Mouse (Mus musculus): ENCODE results near the gene Slc11a1. TPM values are rescaled to one million over a fixed set of nuclear protein-coding genes. Genes with fewer than 3 reads are reported as not detected.

Gene Slc11a1
- polyA plus RNA-seq, 2 experiments, result 8.7 to 9.2 TPM

DNA sequence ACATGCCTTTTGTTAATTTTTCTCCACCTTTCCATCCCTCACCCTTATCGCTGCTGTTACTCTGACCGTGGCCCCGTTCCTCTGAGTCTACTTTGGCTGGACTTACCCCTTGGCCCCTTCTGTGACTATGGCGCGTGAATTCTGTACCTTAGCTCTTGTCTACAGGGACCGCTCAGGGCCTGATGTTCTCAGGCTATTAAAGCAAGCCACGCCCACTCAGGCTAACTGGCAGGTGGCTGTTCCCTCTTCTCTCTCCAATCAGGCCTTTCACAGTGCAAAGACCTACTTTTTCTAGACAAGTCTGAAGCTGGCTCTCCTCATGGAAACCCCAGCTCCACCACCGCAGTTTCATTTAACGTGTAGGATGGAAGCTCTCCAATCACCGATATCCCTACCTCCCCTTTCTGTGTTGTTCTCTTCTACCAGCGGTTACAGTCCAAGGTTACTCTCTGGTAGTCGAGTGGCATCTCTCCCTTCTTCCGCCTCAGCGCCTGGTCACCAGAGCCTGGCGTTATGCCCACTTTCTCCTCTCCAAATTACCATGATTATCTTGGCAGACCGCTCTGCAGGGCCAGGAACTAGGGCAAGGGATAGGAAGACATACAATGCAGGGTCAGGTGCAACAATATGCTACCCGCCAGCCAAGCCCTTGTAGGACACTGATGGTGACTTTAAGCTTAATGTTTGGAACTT is 43.9 kb downstream of the Slc11a1 start:
- Histone ChIP-seq H3K4me1 (replicated peaks; ENCODE audit: control insufficient read depth in 2 of 2, insufficient read depth in 2 of 2, low read length in 1 of 2) (peaks cover 5 to 11% of the 10 kb centered on the region in 2 experiments; a peak in 3 of 4 replicates), H3K4me3 (ENCODE audit: insufficient read depth in 1 of 2, low read depth in 2 of 2, low read length in 2 of 2) (no peak overlapping the region), H3K27ac (no peak overlapping the region), H3K9me3 (ENCODE audit: control insufficient read depth, low read length) (peaks cover 8% of the 10 kb centered on the region), H3K27me3 (ENCODE audit: control insufficient read depth, insufficient read depth, low read length) (no peaks in the 10 kb centered on the region), H3K4me2 (ENCODE audit: low read depth) (no peak overlapping the region), H3K36me3 (replicated peaks; ENCODE audit: control insufficient read depth, insufficient read depth, low read depth) (no peaks in the 10 kb centered on the region), H3K9ac (replicated peaks) (no peak overlapping the region)
- no peak for ATAC-seq (ENCODE audit: insufficient read depth)
- no peak for TF ChIP-seq EP300 (IDR thresholded peaks at IDR 0.05; ENCODE audit: low read depth)
- TF ChIP-seq CTCF (IDR thresholded peaks at IDR 0.05; ENCODE audit: low read depth), result no peak
- no peak for DNase-seq (ENCODE audit: low read depth in 3 of 3, low spot score in 3 of 3)
- WGBS (ENCODE audit: insufficient replicate concordance), result 69% methylated on average over 17 of the region's 17 CpGs

DNA sequence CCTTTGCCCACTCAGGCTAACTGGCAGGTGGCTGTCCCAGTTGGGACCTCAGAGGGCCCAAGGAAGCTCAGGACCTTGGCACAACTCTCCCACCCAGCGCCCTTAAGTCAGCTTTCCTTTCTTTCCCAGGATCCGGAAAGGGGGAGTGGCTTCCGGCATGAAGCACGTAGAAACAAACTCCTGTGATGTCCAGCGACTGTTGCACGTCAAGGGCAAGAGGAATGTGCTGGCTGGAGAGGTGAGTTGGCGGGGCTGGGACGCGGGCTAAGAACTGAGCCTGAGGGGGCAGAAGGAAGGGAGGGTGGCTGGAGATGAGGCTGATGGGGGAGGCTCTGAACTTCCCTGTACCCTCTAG is 44.4 kb downstream of the Slc11a1 start:
- WGBS (ENCODE audit: insufficient replicate concordance), result 60% methylated on average over 9 of the region's 9 CpGs
- no peak for TF ChIP-seq CTCF (IDR thresholded peaks at IDR 0.05; ENCODE audit: low read depth)
- no peak for TF ChIP-seq EP300 (IDR thresholded peaks at IDR 0.05; ENCODE audit: low read depth)

DNA sequence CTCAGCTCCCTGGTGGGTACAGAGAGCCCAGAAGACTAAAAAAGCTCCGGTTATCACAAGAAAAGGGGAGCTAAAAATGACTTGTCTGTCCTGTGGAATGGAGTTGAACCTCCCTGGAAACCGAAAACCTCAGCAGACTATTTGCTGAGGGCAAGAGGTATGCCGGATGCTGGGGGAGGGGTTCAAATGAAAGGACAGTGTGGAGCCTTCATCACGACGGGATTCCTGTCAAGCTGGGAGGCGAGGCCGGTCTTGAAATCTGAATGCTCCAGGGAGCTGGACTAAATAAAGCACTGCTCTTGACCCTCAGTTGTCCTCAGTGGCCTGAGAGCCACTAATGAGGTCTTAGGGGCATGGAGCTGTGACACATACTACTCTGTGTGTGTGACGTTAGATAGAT is 48.2 kb downstream of the Slc11a1 start:
- Histone ChIP-seq H3K27me3 (ENCODE audit: control insufficient read depth, insufficient read depth, low read length) (no peaks in the 10 kb centered on the region), H3K9ac (replicated peaks) (no peak overlapping the region), H3K4me3 (ENCODE audit: insufficient read depth in 1 of 2, low read depth in 2 of 2, low read length in 2 of 2) (no peak overlapping the region), H3K27ac (no peak overlapping the region), H3K4me2 (ENCODE audit: low read depth) (no peak overlapping the region), H3K4me1 (replicated peaks; ENCODE audit: control insufficient read depth in 2 of 2, insufficient read depth in 2 of 2, low read length in 1 of 2) (no peaks in the 10 kb centered on the region), H3K36me3 (replicated peaks; ENCODE audit: control insufficient read depth, insufficient read depth, low read depth) (no peaks in the 10 kb centered on the region), H3K9me3 (ENCODE audit: control insufficient read depth, low read length) (no peaks in the 10 kb centered on the region)
- DNase-seq (ENCODE audit: low read depth in 3 of 3, low spot score in 3 of 3), result no peak
- TF ChIP-seq CTCF (IDR thresholded peaks at IDR 0.05; ENCODE audit: low read depth), result no peak
- no peak for TF ChIP-seq EP300 (IDR thresholded peaks at IDR 0.05; ENCODE audit: low read depth)
- no peak for ATAC-seq (ENCODE audit: insufficient read depth)
- 51% methylated on average over 8 of the region's 8 CpGs for WGBS (ENCODE audit: insufficient replicate concordance)

More for the DNA sequence above, 44.4 kb downstream of the Slc11a1 start:
- H3K27ac ChIP-seq, result no peak overlapping the region
- no peaks in the 10 kb centered on the region for H3K27me3 ChIP-seq (ENCODE audit: control insufficient read depth, insufficient read depth, low read length)
- peaks cover under 1 to 6% of the 10 kb centered on the region in 2 experiments; a peak in 3 of 4 replicates for H3K4me1 ChIP-seq (replicated peaks; ENCODE audit: control insufficient read depth in 2 of 2, insufficient read depth in 2 of 2, low read length in 1 of 2)
- no peak for ATAC-seq (ENCODE audit: insufficient read depth)
- no peak overlapping the region for H3K4me2 ChIP-seq (ENCODE audit: low read depth)
- peaks cover 8% of the 10 kb centered on the region for H3K9me3 ChIP-seq (ENCODE audit: control insufficient read depth, low read length)
- no peak overlapping the region for H3K9ac ChIP-seq (replicated peaks)
- H3K4me3 ChIP-seq (ENCODE audit: insufficient read depth in 1 of 2, low read depth in 2 of 2, low read length in 2 of 2), result no peak overlapping the region
- H3K36me3 ChIP-seq (replicated peaks; ENCODE audit: control insufficient read depth, insufficient read depth, low read depth), result no peaks in the 10 kb centered on the region
- no peak for DNase-seq (ENCODE audit: low read depth in 3 of 3, low spot score in 3 of 3)

DNA sequence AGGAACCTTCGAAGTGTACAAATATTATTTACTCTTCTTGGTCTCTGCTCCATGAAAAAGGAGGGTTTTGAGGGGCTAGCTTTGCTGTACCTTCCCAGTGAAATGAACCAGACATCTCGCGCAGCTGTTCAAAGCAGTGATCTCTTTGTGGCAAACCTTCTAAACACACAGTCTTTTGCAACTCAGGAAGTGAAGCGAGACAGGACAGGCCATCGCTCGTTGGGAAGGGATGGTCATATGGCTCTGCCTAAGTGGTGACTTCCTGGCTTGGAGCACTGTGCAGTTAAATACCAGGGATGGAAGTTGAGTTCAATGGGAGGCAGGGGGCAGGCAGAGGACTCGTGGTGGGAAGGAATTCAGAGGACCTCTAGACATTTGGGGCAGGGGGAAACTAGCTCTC is 50.9 kb downstream of the Slc11a1 start:
- DNase-seq (ENCODE audit: low read depth in 3 of 3, low spot score in 3 of 3), result no peak
- H3K9me3 ChIP-seq (ENCODE audit: control insufficient read depth, low read length), result no peaks in the 10 kb centered on the region
- no peak overlapping the region for H3K4me3 ChIP-seq (ENCODE audit: insufficient read depth in 1 of 2, low read depth in 2 of 2, low read length in 2 of 2)
- no peak for ATAC-seq (ENCODE audit: insufficient read depth)
- TF ChIP-seq CTCF (IDR thresholded peaks at IDR 0.05; ENCODE audit: low read depth), result no peak
- no peak for TF ChIP-seq EP300 (IDR thresholded peaks at IDR 0.05; ENCODE audit: low read depth)
- no peak overlapping the region for H3K27ac ChIP-seq
- no peaks in the 10 kb centered on the region for H3K36me3 ChIP-seq (replicated peaks; ENCODE audit: control insufficient read depth, insufficient read depth, low read depth)
- whole genome bisulfite sequencing (ENCODE audit: insufficient replicate concordance), result 24% methylated on average over 7 of the region's 7 CpGs
- no peak overlapping the region for H3K4me2 ChIP-seq (ENCODE audit: low read depth)
- no peak overlapping the region for H3K9ac ChIP-seq (replicated peaks)
- no peaks in the 10 kb centered on the region for H3K4me1 ChIP-seq (replicated peaks; ENCODE audit: control insufficient read depth in 2 of 2, insufficient read depth in 2 of 2, low read length in 1 of 2)
- H3K27me3 ChIP-seq (ENCODE audit: control insufficient read depth, insufficient read depth, low read length), result no peaks in the 10 kb centered on the region

DNA sequence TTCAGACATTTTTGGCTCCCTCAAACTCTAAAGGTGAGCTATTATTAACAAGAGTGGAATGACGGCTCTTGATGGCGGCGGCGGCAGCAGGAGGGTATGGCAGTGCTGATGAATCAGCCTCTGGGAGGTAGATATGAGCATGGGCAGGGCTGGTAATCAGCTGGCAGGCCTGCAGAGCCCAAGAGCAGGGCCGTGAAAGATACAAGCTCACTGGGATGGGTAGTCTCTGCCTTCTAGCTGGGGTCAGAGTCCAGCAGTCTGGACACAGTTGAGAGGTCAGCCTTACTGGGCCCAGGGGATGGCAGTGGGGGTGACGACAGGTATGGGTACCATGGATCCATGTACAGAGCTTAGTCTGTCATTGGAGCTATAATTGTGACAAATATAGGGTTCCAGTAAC is 58.2 kb downstream of the Slc11a1 start:
- no peak overlapping the region for H3K27ac ChIP-seq
- ATAC-seq (ENCODE audit: insufficient read depth) (peak; percentile 56), DNase-seq (ENCODE audit: low read depth in 3 of 3, low spot score in 3 of 3) (no peak)
- peaks cover 6 to 16% of the 10 kb centered on the region in 2 experiments for H3K4me1 ChIP-seq (replicated peaks; ENCODE audit: control insufficient read depth in 2 of 2, insufficient read depth in 2 of 2, low read length in 1 of 2)
- H3K36me3 ChIP-seq (replicated peaks; ENCODE audit: control insufficient read depth, insufficient read depth, low read depth), result peaks cover 7% of the 10 kb centered on the region
- no peak overlapping the region for H3K4me3 ChIP-seq (ENCODE audit: insufficient read depth in 1 of 2, low read depth in 2 of 2, low read length in 2 of 2)
- no peaks in the 10 kb centered on the region for H3K9me3 ChIP-seq (ENCODE audit: control insufficient read depth, low read length)
- H3K4me2 ChIP-seq (ENCODE audit: low read depth), result no peak overlapping the region
- TF ChIP-seq EP300 (IDR thresholded peaks at IDR 0.05; ENCODE audit: low read depth), result no peak
- no peak for TF ChIP-seq CTCF (IDR thresholded peaks at IDR 0.05; ENCODE audit: low read depth)
- H3K27me3 ChIP-seq (ENCODE audit: control insufficient read depth, insufficient read depth, low read length), result no peaks in the 10 kb centered on the region
- H3K9ac ChIP-seq (replicated peaks), result no peak overlapping the region
- 56% methylated on average over 6 of the region's 6 CpGs for WGBS (ENCODE audit: insufficient replicate concordance)
